ENCODE assay signal across 17 mouse cellular contexts in genomic region chr7:99995186-99995585, GRCm38 (mm10). TPM values are rescaled to one million over a fixed set of nuclear protein-coding genes. Genes with fewer than 3 reads are reported as not detected.
"Had no signal": no experiment of that assay in that cellular context is flagged by ENCODE, and none has a peak within 500 bp of the region (broad histone marks: within the 10 kb centered on the region; RNA-seq: fewer than 3 reads in every experiment).

No protein-coding gene starts in this region.

- DNase-seq: retina, postnatal 1 day; right cerebral cortex, adult 18-20 months; right cerebral cortex, postnatal 14 days; right cerebral cortex, postnatal 25 days; right cerebral cortex, postnatal 4 days; spleen, adult 18-20 months; thymus, adult 18-20 months; thymus, adult 2 months; thymus, postnatal 14 days; thymus, postnatal 36 days; thymus, postnatal 4 days had no signal

- H3K9me3 ChIP-seq: neural tube, embryonic 13.5 days; neural tube, embryonic 15.5 days; stomach, embryonic 15.5 days had no signal

- H3K36me3 ChIP-seq: neural tube, embryonic 13.5 days; neural tube, embryonic 15.5 days; stomach, embryonic 15.5 days had no signal

- H3K9ac ChIP-seq: neural tube, embryonic 13.5 days; neural tube, embryonic 15.5 days; stomach, embryonic 15.5 days had no signal

- H3K4me2 ChIP-seq: neural tube, embryonic 13.5 days; neural tube, embryonic 15.5 days; stomach, embryonic 15.5 days had no signal

- H3K27ac ChIP-seq: neural tube, embryonic 13.5 days; neural tube, embryonic 15.5 days; stomach, embryonic 15.5 days; stomach, postnatal 0 days had no signal

- H3K4me1 ChIP-seq: neural tube, embryonic 13.5 days; neural tube, embryonic 15.5 days; stomach, embryonic 15.5 days had no signal

- H3K27me3 ChIP-seq: neural tube, embryonic 13.5 days; neural tube, embryonic 15.5 days; stomach, embryonic 15.5 days had no signal

- H3K4me3 ChIP-seq: neural tube, embryonic 13.5 days; neural tube, embryonic 15.5 days; stomach, embryonic 15.5 days had no signal

RNA-seq across cellular contexts. Expression of gene Chrdl2, which starts 10.8 kb away (rescaled TPM):
- total RNA-seq: neutrophil, adult 5-6 weeks had no signal
- polyA plus RNA-seq: thymus, postnatal 0 days had no signal
